In genomic region chr2:164911086-164912048, GRCm38 (mm10) we compare ENCODE assay signal across 7 mouse cellular contexts. TPM values are rescaled to one million over a fixed set of nuclear protein-coding genes. Genes with fewer than 3 reads are reported as not detected.
DNase-seq lines count a peak whose midpoint lies in the region; ATAC-seq lines count a peak whose summit lies in the region.

Gene Zfp335, minus strand, starts transcription at chr2:164911757.

- DNase-seq in adrenal gland, adult 18-20 months (ENCODE audit: low spot score in 2 of 2) = peak; percentile 89 to 92
- peak; percentile 97 for DNase-seq in embryo, embryonic 11 days
- peak; percentile 91 to 97 for DNase-seq in gastrocnemius, postnatal 36 days
- DNase-seq in left cerebral cortex, postnatal 25 days (ENCODE audit: low spot score in 2 of 2) = peak; percentile 94 to 96
- peak; percentile 95 for DNase-seq in midbrain, embryonic 10.5 days (ENCODE audit: low spot score)
- peak; percentile 89 for DNase-seq in right cerebral cortex, postnatal 4 days

- peaks cover 24% of the 10 kb centered on the region for H3K4me1 ChIP-seq in intestine, embryonic 15.5 days (replicated peaks)
- H3K4me1 ChIP-seq in midbrain, embryonic 10.5 days = peaks cover 31% of the 10 kb centered on the region

- peak within 1 kb of the TSS; percentile 99 for H3K27ac ChIP-seq in intestine, embryonic 15.5 days
- H3K27ac ChIP-seq in midbrain, embryonic 10.5 days (replicated peaks) = peak within 1 kb of the TSS; percentile 100

- peak within 1 kb of the TSS; percentile 87 for H3K4me2 ChIP-seq in intestine, embryonic 15.5 days (replicated peaks)

- peak; percentile 93 for ATAC-seq in intestine, embryonic 15.5 days

- H3K27me3 ChIP-seq in intestine, embryonic 15.5 days (replicated peaks) = no peaks in the 10 kb centered on the region
- no peaks in the 10 kb centered on the region for H3K27me3 ChIP-seq in midbrain, embryonic 10.5 days (ENCODE audit: low read depth, poor library complexity, severe bottlenecking)

- H3K9ac ChIP-seq in intestine, embryonic 15.5 days = peak within 1 kb of the TSS; percentile 95

- under 1% methylated on average over 91 of the region's 91 CpGs for WGBS in intestine, embryonic 15.5 days
- WGBS in midbrain, embryonic 10.5 days = under 1% methylated on average over 91 of the region's 91 CpGs

- intact Hi-C loops in gastrocnemius, postnatal 36 days (cut with DNase I) = loop anchor here (2.0 kb wide), 1 partner anchor 31 kb away; no protein-coding TSS in a partner anchor
- intact Hi-C loops in left cerebral cortex, postnatal 25 days (cut with DNase I) = loop anchor here (1.0 to 2.0 kb wide), 2 partner anchors 32 to 79 kb away; partner anchors contain the start of genes Ctsa, Neurl2 and Pcif1

- H3K9me3 ChIP-seq in intestine, embryonic 15.5 days = no peaks in the 10 kb centered on the region
- H3K9me3 ChIP-seq in midbrain, embryonic 10.5 days (replicated peaks) = peaks cover 4% of the 10 kb centered on the region

- peaks cover 28% of the 10 kb centered on the region for H3K36me3 ChIP-seq in intestine, embryonic 15.5 days
- peaks cover 55% of the 10 kb centered on the region for H3K36me3 ChIP-seq in midbrain, embryonic 10.5 days

- H3K4me3 ChIP-seq in intestine, embryonic 15.5 days (replicated peaks) = peak within 1 kb of the TSS; percentile 84
- H3K4me3 ChIP-seq in midbrain, embryonic 10.5 days = peak within 1 kb of the TSS; percentile 85

RNA-seq across cellular contexts. Expression of gene Zfp335, which starts in this region (rescaled TPM):
- 10 to 100 TPM; 20.9 to 22.4 TPM for total RNA-seq in adrenal gland, adult 18-20 months (2021)
- total RNA-seq in gastrocnemius, postnatal 36 days (2021) = 1 to 10 TPM; 8.8 to 9.3 TPM
- polyA plus RNA-seq in intestine, embryonic 15.5 days (2015; fragmentation: Nextera tagmentation; extraction: Ambion mirVana) = 10.7 and 11.3 TPM in 2 replicates
- total RNA-seq in left cerebral cortex, postnatal 25 days (2021) = 10 to 100 TPM; 24.3 TPM
- 14.1 and 17.1 TPM in 2 replicates for polyA plus RNA-seq in midbrain, embryonic 10.5 days (2016; fragmentation: Nextera tagmentation; extraction: Ambion mirVana)

Comparison
In these comparisons a context has a peak if more than half of its experiments do, and no peak if none do; other contexts are left out.
1. Peak in every context shown above with its lines: DNase-seq, ATAC-seq, H3K4me3 ChIP-seq and H3K27ac ChIP-seq.